Mouse (Mus musculus): Measurements from ENCODE around the gene Tfr2. TPM values are rescaled to one million over a fixed set of nuclear protein-coding genes. Genes with fewer than 3 reads are reported as not detected.
A peak's percentile ranks its signal among the peaks of the same experiment; 100 is the strongest.

Gene Tfr2
- polyA plus RNA-seq, 1 experiment from 2014 or later: 6.4 TPM

- no peak overlapping the region for H3K4me2 ChIP-seq
- no peaks in the 10 kb centered on the region for H3K4me1 ChIP-seq (replicated peaks)
- H3K27me3 ChIP-seq: no peaks in the 10 kb centered on the region
- no peak overlapping the region for H3K27ac ChIP-seq (replicated peaks)
- no peak overlapping the region for H3K4me3 ChIP-seq
- 79% methylated on average over 8 of the region's 8 CpGs for WGBS
- H3K36me3 ChIP-seq: peaks cover 7% of the 10 kb centered on the region
- no peaks in the 10 kb centered on the region for H3K9me3 ChIP-seq
- no peak overlapping the region for H3K9ac ChIP-seq
- no peak for ATAC-seq (ENCODE audit: low FRiP score, low read depth)
These were observed 1.3 kb upstream of the Tfr2 start for GRCm38 (mm10) chr5:137568223-137568798.

DNA sequence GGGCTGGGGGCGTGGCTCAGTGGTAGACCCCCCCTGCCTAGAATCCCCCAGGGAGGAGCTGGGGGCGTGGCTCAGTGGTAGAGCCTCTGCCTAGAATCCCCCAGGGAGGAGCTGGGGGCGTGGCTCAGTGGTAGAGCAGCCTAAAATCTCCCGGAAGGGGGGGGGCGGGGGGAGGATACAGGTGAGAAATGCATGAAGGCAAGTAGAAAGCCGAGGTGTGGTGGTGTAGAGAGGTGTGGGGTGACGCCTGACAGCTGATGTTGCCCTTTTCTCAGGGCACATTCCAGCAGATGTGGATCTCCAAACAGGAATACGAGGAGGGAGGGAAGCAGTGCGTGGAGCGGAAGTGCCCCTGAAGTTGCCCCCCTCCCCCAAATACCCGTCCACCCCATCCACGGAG, 609 bp upstream of the Tfr2 start:
- Histone ChIP-seq H3K9ac (no peak overlapping the region), H3K4me1 (replicated peaks) (no peaks in the 10 kb centered on the region), H3K4me3 (no peak overlapping the region), H3K4me2 (no peak overlapping the region), H3K27me3 (no peaks in the 10 kb centered on the region), H3K9me3 (no peaks in the 10 kb centered on the region), H3K36me3 (peaks cover 7% of the 10 kb centered on the region), H3K27ac (replicated peaks) (no peak overlapping the region)
- 78% methylated on average over 12 of the region's 12 CpGs for WGBS
- ATAC-seq (ENCODE audit: low FRiP score, low read depth): no peak

DNA sequence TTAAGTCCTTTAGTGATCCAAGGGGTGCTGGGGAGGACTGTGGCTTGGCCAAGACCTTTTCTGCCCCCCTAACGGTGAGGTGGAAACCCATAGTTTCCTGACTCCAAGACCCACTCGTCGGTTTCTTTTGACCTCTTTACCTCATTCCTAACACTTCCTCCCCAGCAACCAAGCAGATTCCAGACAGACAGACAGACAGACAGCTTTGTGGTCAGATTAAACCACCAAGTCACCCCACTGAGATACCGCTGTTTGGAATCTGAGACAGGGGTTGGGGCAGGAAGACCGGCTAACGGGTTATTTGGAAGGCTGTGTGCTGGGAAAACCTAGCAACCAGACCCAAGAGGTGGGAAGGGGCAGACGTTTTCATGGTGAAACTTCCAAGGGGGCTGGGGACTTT, 541 bp downstream of the Tfr2 start:
- H3K9me3 ChIP-seq: no peaks in the 10 kb centered on the region
- no peak for ATAC-seq (ENCODE audit: low FRiP score, low read depth)
- 52% methylated on average over 7 of the region's 7 CpGs for WGBS

DNA sequence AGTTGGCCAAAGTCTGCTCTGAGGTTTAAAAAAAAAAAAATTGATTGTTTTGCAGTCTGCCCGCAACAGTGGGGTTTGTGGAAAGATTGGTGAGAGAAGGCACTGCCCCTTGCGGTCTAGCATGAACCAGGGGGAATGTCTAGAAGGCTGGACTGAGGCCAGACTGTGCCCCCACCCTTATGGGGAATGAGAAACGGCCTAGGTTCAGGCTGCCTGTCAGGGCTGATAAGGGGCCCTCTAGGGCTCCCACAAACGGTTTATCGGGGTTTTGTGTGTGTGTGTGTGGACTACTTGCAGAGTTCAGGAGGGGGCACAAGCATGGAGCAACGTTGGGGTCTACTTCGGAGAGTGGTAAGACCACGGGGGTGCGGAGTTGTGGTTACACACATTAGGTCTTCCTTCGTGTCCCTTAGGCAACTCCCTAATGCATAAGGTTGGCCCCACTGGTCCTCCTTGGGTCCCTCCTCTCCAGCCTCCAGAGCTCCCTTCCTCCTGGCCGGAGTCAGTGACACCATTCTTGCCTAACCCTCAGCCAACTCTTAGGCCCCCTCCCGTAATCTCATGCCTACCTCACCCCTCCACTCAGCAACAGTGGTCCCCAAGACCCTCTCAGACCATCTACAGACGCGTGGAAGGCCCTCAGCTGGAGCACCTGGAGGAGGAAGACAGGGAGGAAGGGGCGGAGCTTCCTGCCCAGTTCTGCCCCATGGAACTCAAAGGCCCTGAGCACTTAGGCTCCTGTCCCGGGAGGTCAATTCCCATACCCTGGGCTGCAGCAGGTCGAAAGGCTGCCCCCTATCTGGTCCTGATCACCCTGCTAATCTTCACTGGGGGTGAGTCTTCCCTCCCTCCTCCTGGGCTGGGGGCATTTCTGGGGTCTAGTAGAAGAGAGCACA, 1.3 kb downstream of the Tfr2 start:
- Histone ChIP-seq H3K9me3 (no peaks in the 10 kb centered on the region), H3K4me2 (no peak overlapping the region), H3K9ac (no peak overlapping the region), H3K36me3 (peaks cover 7% of the 10 kb centered on the region), H3K27ac (replicated peaks) (no peak overlapping the region), H3K4me1 (replicated peaks) (peaks cover 4% of the 10 kb centered on the region; the same call in 1 of the 2 replicates), H3K27me3 (no peaks in the 10 kb centered on the region), H3K4me3 (no peak overlapping the region)
- 82% methylated on average over 17 of the region's 17 CpGs for WGBS
- 0 out of 2 replicates have a peak, but pooled peaks have one; percentile 19 for ATAC-seq (ENCODE audit: low FRiP score, low read depth)

More for the DNA sequence above, 541 bp downstream of the Tfr2 start:
- H3K4me3 ChIP-seq: no peak overlapping the region
- H3K4me2 ChIP-seq: no peak overlapping the region
- H3K27ac ChIP-seq (replicated peaks): no peak overlapping the region
- peaks cover 4% of the 10 kb centered on the region; the same call in 1 of the 2 replicates for H3K4me1 ChIP-seq (replicated peaks)
- peaks cover 7% of the 10 kb centered on the region for H3K36me3 ChIP-seq
- H3K27me3 ChIP-seq: no peaks in the 10 kb centered on the region
- H3K9ac ChIP-seq: no peak overlapping the region

DNA sequence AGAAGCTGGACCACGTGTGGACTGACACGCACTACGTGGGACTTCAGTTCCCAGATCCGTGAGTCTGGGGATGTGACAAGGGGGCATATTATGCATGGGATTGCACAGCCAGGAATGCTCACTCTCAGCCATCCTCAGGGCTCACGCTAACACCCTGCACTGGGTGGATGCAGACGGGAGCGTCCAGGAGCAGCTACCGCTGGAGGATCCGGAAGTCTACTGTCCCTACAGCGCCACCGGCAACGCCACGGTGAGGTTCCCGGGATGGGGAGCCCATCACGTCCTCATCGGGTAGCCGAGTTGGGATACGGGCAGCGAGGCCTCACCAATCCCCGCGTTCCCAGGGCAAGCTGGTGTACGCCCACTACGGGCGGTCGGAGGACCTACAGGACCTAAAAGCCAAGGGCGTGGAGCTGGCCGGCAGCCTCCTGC, 4.8 kb downstream of the Tfr2 start:
- H3K9ac ChIP-seq: peak overlapping the region; percentile 30; the same call in 1 of the 2 replicates
- H3K9me3 ChIP-seq: no peaks in the 10 kb centered on the region
- WGBS: 6% methylated on average over 27 of the region's 27 CpGs
- H3K4me2 ChIP-seq: peak overlapping the region; percentile 54
- H3K27me3 ChIP-seq: no peaks in the 10 kb centered on the region
- H3K4me1 ChIP-seq (replicated peaks): peaks cover 4% of the 10 kb centered on the region; the same call in 1 of the 2 replicates
- no peak overlapping the region for H3K27ac ChIP-seq (replicated peaks)
- H3K4me3 ChIP-seq: peak overlapping the region; percentile 28
- no peaks in the 10 kb centered on the region for H3K36me3 ChIP-seq
- ATAC-seq (ENCODE audit: low FRiP score, low read depth): no peak; the same call in 1 of the 2 replicates

GRCm38 (mm10) chr5:137580246-137580645, 10.6 kb downstream of the Tfr2 start:
- H3K4me2 ChIP-seq: no peak overlapping the region
- no peak overlapping the region for H3K4me3 ChIP-seq
- H3K4me1 ChIP-seq (replicated peaks): peaks cover 21% of the 10 kb centered on the region
- no peaks in the 10 kb centered on the region for H3K27me3 ChIP-seq
- no peak overlapping the region for H3K9ac ChIP-seq
- no peak overlapping the region for H3K27ac ChIP-seq (replicated peaks)
- ATAC-seq (ENCODE audit: low FRiP score, low read depth): no peak
- H3K36me3 ChIP-seq: no peaks in the 10 kb centered on the region
- H3K9me3 ChIP-seq: no peaks in the 10 kb centered on the region
- WGBS: 88% methylated on average over 6 of the region's 6 CpGs

DNA sequence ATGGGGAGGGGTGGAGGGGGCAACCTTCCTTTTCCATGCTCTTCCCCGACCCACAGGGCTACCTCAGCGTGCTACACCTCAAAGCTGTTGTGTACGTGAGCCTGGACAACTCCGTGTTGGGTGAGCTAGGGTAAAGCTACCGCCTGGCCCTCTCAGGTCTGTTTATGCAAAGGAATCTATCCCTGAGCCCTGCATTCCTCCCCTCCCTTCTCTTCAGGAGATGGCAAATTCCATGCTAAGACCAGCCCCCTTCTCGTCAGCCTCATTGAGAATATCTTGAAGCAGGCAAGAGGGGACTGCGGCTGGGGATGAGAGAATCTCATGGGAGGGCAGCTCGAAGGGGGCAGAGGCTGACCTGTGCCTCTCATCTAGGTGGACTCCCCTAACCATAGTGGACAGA, 13.1 kb downstream of the Tfr2 start:
- peak overlapping the region; percentile 41 for H3K4me3 ChIP-seq
- H3K27ac ChIP-seq (replicated peaks): peak overlapping the region; percentile 86
- peak overlapping the region; percentile 67 for H3K4me2 ChIP-seq
- 41% methylated on average over 8 of the region's 8 CpGs for WGBS
- H3K36me3 ChIP-seq: no peaks in the 10 kb centered on the region
- H3K9me3 ChIP-seq: no peaks in the 10 kb centered on the region
- peak overlapping the region; percentile 50; the same call in 1 of the 2 replicates for H3K9ac ChIP-seq
- peaks cover 21% of the 10 kb centered on the region for H3K4me1 ChIP-seq (replicated peaks)
- no peak for ATAC-seq (ENCODE audit: low FRiP score, low read depth)
- H3K27me3 ChIP-seq: no peaks in the 10 kb centered on the region

GRCm38 (mm10) chr5:137583670-137584169, 14.1 kb downstream of the Tfr2 start:
- Histone ChIP-seq H3K27ac (replicated peaks) (peak overlapping the region; percentile 86), H3K4me2 (peak overlapping the region; percentile 67), H3K36me3 (no peaks in the 10 kb centered on the region), H3K4me3 (peak overlapping the region; percentile 41), H3K4me1 (replicated peaks) (peaks cover 21% of the 10 kb centered on the region), H3K9ac (peak overlapping the region; percentile 50), H3K9me3 (no peaks in the 10 kb centered on the region), H3K27me3 (no peaks in the 10 kb centered on the region)
- ATAC-seq (ENCODE audit: low FRiP score, low read depth): peak; percentile 90
- 21% methylated on average over 27 of the region's 27 CpGs for WGBS

GRCm38 (mm10) chr5:137584976-137585375, 15.3 kb downstream of the Tfr2 start:
- Histone ChIP-seq H3K4me3 (no peak overlapping the region), H3K36me3 (no peaks in the 10 kb centered on the region), H3K4me2 (no peak overlapping the region), H3K9ac (no peak overlapping the region), H3K4me1 (replicated peaks) (peaks cover 21% of the 10 kb centered on the region), H3K9me3 (no peaks in the 10 kb centered on the region), H3K27me3 (no peaks in the 10 kb centered on the region), H3K27ac (replicated peaks) (no peak overlapping the region)
- 34% methylated on average over 8 of the region's 8 CpGs for WGBS
- ATAC-seq (ENCODE audit: low FRiP score, low read depth): no peak

GRCm38 (mm10) chr5:137590507-137590906, 20.9 kb downstream of the Tfr2 start:
- H3K4me2 ChIP-seq: no peak overlapping the region
- H3K9ac ChIP-seq: no peak overlapping the region
- no peak overlapping the region for H3K4me3 ChIP-seq
- no peak for ATAC-seq (ENCODE audit: low FRiP score, low read depth)
- H3K4me1 ChIP-seq (replicated peaks): no peaks in the 10 kb centered on the region
- no peaks in the 10 kb centered on the region for H3K36me3 ChIP-seq
- no peaks in the 10 kb centered on the region for H3K9me3 ChIP-seq
- H3K27me3 ChIP-seq: no peaks in the 10 kb centered on the region
- 80% methylated on average over 5 of the region's 5 CpGs for WGBS
- H3K27ac ChIP-seq (replicated peaks): no peak overlapping the region

GRCm38 (mm10) chr5:137595921-137596320, 26.3 kb downstream of the Tfr2 start:
- 57% methylated on average over 7 of the region's 7 CpGs for WGBS
- no peak overlapping the region for H3K4me3 ChIP-seq
- H3K4me2 ChIP-seq: no peak overlapping the region
- ATAC-seq (ENCODE audit: low FRiP score, low read depth): no peak
- no peaks in the 10 kb centered on the region for H3K27me3 ChIP-seq
- no peaks in the 10 kb centered on the region for H3K36me3 ChIP-seq
- H3K9me3 ChIP-seq: no peaks in the 10 kb centered on the region
- H3K9ac ChIP-seq: no peak overlapping the region
- H3K27ac ChIP-seq (replicated peaks): no peak overlapping the region
- peaks cover 16% of the 10 kb centered on the region for H3K4me1 ChIP-seq (replicated peaks)

All from hindbrain, embryonic 15.5 days (tissue).